Mouse (Mus musculus): ENCODE results near the gene Chchd3. TPM values are rescaled to one million over a fixed set of nuclear protein-coding genes. Genes with fewer than 3 reads are reported as not detected.

Gene Chchd3
- 125 and 156 TPM in 2 replicates for total RNA-seq (2014; fragmentation: Nextera tagmentation)
- 350 and 422 TPM in 2 replicates for total RNA-seq (2017)

DNA sequence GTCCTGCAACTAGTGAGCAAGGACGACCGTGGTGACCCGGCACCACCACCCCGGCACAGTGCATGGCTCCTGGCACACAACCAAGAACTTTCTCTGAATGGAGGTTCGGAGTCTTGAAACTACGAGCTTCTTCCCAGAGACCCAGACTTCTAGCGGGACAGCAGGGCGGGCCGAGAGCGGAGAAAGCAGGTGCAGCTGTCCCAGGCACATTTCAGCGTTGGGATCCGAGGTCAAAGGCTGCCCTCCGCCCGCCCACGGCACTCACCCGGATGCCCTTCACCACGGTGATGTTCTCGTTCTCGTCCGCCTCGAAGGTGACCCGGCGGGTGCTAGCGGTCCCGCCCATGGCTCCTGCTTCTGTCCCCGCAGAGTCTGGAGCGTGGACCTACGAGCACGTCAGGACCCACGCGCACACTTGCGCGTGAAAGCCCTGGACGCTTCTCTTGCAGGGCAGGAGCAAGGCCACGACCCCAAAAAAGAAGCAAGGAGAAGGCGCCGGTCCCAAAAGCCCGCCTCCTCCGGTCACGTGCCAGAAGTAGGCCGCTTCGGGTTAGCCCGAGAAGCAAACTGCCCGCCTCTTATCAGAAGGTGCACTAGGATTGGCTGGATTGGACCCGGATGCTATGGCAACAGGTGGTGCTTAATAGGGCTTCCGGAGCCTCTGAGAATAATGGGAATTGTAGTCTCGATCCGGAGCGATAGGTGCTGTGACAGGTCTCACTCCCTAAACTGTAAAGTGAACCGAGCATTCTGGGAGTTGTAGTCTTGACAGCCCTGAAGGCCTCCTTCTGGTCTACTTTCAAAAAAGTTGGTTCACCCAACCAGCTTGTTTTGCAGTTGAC is at the start of gene Chchd3:
Gene Chchd3 (minus strand): TSS at position 526 of the 842 bp plus-strand sequence.
- ATAC-seq (replicated peaks; ENCODE audit: low FRiP score, low TSS enrichment, poor library complexity, severe bottlenecking) = peak; percentile 97

DNA sequence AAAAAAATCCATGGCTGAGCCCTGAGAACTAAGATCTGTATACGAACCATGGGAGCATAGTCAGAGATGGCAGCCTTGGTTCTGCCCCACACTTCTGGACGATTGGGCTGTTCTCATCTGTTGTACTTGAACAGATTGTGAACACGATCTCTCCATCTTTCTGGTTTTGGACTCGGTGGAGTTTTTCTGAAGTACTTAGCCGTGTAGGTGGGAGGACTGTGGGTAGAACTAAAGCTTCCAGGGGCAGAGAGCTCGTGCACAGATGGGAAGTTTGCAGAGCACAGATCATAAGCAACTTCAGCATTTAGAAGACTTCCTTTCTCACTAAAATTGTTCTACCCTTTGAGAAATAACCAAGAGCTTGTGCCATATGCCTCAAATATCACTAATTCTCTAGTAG is 44.6 kb upstream of the Chchd3 start:
- ATAC-seq (replicated peaks; ENCODE audit: low FRiP score, low TSS enrichment, poor library complexity, severe bottlenecking) = no peak

DNA sequence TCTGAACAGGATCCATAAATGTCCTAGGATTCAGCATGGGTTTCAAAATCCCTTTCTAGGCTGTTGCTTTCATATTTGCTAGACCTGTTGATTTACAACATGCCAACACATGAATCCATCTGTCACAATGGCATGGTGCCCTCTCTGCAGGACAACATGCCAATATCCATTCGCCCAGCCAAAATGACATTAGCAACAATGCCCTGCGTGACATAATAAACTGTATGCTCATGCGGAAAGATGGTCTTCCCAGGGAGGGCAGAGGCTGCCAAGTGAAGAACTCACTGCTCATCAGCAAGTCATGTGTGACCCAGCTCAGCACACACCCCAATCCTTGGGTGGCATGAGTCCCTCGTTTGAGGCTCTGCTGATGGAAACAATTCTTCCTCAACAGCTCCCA is 38.8 kb upstream of the Chchd3 start:
- no peak for ATAC-seq (replicated peaks; ENCODE audit: low FRiP score, low TSS enrichment, poor library complexity, severe bottlenecking)

DNA sequence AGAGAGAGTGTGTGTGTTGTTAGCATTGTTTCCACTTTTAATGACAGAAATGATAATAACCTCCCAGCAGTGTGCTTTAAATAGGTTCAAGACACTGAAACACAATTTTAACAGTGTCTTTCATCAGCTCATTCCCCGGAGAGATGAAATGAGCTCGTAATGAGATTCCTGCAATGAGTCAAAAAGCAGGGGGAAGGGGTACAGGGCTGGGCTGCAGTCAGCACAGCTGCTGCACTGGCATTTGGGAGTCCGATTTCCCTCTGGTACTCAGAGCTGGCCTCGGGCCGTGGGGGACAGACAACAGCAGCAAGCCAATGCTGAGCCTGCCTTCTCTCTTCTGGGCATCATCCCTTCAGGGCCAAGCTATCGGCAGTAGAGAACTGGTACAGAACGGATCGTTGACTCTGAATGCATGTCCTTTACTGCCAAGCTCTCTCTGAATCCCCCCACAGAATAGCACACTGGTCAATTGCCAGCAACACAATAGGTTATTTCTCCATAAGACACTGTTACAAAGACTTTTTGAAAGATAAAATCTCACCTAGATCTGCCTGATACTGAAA is 34.7 kb upstream of the Chchd3 start:
- ATAC-seq (replicated peaks; ENCODE audit: low FRiP score, low TSS enrichment, poor library complexity, severe bottlenecking) = no peak

DNA sequence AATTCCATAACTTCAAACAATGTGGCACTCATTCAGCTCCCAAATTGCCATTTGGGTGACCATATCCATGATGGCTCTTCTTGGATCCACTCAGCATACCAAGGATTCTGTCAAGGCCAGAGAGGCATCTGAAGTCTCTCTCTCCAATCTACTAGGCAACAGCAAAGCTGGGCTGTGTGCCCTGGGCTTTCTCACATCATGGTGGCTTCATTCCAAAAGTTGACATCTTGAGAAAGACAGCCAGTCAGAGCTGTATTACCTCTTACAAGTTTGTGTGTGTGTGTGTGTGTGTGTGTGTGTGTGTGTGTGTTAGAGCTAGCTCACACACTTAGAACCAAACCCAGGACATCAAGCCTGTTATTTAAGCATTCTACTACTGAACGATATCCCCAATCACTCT is 20.1 kb upstream of the Chchd3 start:
- ATAC-seq (replicated peaks; ENCODE audit: low FRiP score, low TSS enrichment, poor library complexity, severe bottlenecking) = no peak

DNA sequence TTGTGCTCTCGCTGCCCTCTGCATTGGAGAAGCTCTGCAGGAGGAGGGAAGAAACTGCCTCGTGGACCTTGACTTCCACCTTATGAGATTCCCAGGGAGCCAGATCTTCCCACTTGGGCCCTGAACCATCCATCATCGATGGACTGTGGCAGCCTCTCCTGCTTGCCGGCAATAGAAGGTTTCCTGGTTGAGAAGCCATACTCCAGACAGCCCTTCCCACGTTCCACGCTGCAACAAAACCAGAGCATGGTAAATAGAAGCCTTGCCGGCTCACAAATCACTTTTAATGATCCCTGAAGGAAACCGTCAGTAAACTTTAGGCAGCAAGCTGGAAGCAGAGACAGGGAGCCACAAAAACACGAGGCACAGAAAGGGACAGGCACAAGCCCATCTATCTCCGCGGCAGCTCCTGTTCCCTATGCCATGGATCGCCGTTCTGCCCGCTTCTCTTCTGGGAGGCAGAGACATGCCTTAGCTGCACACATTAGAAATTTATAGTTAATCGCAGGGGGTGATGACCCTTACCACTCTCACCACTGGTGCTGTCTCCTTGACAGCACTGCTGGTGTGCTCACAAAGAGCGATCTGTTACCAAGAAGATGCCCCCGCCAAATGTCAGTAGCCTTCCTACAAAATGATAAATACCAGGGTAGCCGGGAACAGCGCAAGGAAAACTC is 18.3 kb upstream of the Chchd3 start:
- ATAC-seq (replicated peaks; ENCODE audit: low FRiP score, low TSS enrichment, poor library complexity, severe bottlenecking) = no peak

DNA sequence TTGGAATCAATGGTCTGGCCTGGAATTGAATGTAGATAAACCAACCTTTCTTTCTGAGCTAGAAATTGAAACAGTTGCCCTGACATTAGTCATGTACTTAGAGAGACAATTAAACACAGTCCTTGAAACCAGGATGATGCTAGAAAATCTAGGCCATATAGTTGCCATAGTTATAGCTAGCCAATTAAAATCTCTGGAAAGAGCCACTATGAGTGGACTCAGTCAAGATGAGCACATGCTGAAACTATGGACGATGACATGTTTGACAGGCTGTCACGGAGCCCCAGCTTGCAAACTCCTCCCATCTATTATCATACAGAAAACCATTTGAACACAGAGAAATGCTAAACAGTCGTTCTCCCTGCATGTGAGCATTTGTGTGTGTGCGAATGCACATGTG is 6.4 kb upstream of the Chchd3 start:
- no peak for ATAC-seq (replicated peaks; ENCODE audit: low FRiP score, low TSS enrichment, poor library complexity, severe bottlenecking)

DNA sequence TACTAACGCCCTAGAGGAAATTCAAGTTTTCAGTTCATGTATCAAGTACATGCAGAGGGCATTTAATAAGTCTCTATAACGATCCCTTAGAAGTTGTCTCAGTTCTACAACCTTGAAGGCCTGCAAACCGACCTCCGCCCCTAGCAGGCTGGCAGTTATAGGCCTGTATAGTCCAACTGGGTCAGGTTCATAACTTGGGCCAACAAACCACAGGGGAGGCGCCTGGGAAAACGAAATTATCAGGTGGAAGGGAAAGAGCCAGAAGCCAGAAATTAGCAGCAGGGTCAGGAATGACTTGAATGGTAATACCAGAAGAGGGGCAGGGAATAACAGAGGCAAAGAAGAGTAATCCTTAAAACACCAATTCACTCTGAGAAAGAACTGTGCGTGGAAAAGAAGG is 784 bp downstream of the Chchd3 start:
- no peak for ATAC-seq (replicated peaks; ENCODE audit: low FRiP score, low TSS enrichment, poor library complexity, severe bottlenecking)

DNA sequence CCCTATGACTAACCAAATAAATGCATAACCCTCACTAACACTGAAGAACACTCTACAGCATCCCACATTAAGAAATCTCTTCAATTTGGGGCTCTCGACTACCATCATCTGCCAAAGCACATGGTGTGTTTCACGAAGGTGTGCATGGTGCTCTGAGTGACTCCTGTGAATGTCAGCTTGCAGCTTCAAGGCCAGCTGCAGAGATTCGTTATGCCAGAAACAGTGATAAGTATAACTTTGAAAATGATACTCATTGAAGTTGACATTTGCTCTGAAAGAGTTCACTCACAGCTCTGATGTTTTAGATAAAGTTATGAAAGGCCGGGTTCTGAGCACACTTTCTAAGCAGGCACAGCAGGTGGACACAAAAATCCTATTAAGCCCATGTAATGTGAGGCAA is 3.7 kb downstream of the Chchd3 start:
- ATAC-seq (replicated peaks; ENCODE audit: low FRiP score, low TSS enrichment, poor library complexity, severe bottlenecking) = no peak

DNA sequence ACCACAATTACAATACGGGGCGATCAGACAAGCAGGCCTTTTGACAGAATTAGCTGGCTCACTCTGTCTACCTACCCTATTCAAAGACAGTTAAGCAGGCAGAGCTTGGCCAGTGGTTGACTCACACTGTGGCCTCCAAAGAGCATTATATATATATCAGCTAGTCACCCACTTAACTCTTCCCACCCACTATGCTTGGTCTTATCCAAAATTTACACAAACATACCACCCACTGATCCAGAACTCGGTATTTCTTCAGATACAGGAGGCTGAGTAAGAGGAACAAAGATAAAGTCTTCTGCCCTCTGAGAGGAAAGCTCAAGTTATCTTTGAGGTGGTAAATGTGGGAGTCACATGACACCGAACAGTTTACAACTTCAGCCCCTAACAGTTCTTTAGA is 4.4 kb downstream of the Chchd3 start:
- ATAC-seq (replicated peaks; ENCODE audit: low FRiP score, low TSS enrichment, poor library complexity, severe bottlenecking) = peak; percentile 56

DNA sequence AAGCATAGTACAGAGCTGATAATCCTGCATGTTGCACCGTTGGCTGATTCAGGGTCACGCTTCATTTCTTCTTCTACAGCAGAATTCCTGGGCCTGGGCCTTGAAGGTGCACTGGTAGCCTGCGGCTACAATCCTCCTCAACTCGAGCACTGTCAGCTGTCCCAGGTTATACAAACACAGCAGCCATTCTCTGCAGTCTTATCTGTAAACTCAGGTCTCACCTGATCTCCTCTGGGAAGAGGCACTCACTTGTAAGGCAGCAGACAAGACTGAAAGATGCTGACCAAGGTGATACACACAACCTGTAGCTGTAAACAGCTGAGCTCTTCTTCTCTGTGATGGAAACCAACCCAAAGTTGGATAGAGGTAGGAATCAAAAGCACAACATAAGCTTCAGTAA is 5.1 kb downstream of the Chchd3 start:
- ATAC-seq (replicated peaks; ENCODE audit: low FRiP score, low TSS enrichment, poor library complexity, severe bottlenecking) = no peak

DNA sequence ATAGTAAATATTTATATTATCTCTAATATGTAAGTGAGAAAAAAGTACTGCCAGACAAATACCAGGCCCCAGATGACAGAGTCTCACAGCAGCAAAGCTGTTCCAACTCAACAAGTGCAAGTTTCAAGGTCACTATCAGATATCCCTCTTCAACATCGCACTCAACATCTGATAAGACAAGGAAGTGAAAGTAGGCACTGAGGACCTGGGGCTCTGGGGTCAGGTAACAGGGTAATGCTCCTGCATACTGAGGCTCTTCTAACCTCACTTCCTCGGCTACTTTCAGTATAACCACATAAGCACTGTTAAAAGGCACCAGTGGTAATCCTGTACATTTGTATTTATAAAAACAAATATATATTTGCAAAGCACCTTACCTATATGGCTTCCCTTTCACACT is 8.4 kb downstream of the Chchd3 start:
- ATAC-seq (replicated peaks; ENCODE audit: low FRiP score, low TSS enrichment, poor library complexity, severe bottlenecking) = no peak

DNA sequence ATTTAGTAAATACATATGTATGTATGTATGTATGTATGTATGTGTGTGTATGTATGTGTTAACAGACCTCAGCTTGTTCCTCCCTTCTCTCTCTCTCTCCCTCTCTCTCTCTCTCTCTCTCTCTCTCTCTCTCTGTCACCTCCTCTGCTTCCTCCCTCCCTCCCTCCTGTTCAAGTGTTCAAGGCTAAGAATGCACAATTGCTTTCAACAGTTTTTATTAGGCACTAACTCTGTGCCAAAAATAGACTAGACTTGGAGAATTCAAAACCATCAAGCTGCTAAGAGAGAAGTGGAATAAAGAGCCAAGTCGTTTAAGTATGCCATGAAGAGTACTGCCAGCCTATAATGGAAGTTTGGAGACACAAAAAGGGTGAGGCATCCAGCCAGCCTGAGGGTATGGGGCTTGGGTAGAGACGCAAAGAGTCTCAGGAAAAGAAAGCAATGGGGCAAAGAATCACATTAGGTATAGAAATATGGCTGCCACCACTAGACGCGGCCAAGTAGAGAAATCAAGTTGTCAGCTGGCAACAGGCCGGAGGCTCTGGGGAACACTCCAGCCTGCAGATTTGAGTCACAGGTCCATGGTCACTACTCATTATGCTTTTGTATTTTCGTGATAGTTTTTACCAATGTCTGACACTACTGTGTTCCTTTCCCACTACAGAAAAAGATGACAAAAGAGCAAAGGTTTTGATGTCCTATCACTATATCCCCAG is 10.2 kb downstream of the Chchd3 start:
- ATAC-seq (replicated peaks; ENCODE audit: low FRiP score, low TSS enrichment, poor library complexity, severe bottlenecking) = no peak

DNA sequence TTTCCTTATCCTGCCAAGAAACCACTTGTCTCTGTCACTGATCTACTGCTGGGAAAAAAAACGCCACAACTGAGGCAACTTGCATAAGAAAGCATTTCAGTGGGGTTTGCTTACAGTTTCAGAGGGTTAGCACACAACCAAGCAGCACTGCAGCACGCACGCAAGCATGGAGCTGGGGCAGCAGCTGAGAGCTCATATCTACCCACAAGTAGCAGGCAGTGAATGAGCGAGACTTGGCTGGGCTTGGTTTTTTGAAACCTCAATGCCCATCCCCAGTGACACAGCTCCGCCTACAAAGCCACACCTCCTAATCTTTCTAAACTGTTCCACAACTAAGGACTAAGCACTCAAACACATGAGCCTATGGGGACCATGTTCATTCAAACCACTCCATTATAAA is 16.6 kb downstream of the Chchd3 start:
- ATAC-seq (replicated peaks; ENCODE audit: low FRiP score, low TSS enrichment, poor library complexity, severe bottlenecking) = peak; percentile 65

DNA sequence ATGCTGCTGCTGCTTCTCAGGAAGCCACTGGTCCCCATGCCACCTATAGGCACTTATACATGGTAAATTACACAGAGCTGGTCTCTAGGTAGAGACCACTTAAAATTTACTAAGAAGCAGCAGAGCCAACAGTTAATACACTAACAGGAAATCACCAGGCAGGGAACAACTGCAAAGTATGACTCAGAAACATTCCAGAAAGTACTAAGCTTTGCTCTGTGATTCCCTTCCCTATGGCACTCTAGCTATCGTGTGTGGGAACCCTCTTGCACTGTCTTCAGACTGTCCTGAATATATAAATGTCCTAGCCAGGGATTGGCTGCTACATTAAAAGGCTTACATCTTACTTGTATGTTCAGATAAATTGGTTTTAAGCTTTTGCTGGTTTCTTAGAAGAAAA is 17.2 kb downstream of the Chchd3 start:
- no peak for ATAC-seq (replicated peaks; ENCODE audit: low FRiP score, low TSS enrichment, poor library complexity, severe bottlenecking)

DNA sequence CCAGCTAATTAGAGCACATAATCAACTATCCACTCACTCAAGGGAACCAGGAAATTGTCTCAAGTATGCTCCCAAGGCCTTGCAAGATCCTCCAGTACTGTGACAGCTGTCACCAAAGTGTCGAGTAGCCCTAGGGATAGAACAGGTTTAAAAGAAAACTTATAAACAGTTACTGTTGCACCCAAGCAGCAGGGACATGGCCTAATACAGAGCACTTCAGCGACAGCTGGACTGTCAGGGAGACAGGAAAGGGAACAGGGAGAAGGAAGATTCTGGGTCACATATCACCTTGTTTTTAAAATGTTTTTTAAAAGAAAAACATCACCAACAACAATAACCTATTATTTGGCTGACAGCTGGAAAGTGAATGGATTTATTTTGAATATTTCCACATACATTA is 18.1 kb downstream of the Chchd3 start:
- no peak for ATAC-seq (replicated peaks; ENCODE audit: low FRiP score, low TSS enrichment, poor library complexity, severe bottlenecking)

DNA sequence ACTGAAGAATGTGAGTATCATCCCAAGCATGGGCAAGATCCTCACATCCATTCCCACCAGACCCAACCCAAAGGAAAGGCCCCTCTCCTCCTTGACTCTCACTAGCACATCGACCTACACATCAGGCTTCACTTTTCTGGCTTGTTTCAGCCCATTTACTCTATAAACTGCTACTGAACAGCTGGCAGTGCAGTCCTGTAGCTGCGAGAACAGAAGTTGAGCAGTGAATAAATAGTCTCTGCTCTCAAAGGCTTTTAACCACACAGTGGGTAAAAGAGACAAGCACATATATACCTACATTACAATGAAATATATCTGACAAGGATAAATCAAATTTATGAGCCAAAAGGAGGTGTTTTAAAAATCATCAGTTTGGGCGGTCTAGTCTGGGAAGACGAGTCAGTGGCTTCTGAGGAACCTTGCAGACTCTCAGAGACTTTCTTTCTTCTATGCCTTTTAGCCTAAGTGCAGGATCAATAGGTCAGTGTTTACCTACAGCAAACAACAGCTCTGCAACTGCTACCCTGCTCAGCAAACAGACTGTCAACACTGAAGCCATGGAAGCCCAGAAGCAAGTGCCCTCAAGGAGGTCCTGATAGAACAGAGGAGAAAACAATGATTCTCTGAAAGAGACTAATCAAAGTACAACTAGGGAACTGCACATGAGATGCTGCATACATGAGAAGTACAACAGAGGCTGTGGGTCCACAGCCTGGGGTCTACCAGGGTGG is 19.5 kb downstream of the Chchd3 start:
- ATAC-seq (replicated peaks; ENCODE audit: low FRiP score, low TSS enrichment, poor library complexity, severe bottlenecking) = no peak

DNA sequence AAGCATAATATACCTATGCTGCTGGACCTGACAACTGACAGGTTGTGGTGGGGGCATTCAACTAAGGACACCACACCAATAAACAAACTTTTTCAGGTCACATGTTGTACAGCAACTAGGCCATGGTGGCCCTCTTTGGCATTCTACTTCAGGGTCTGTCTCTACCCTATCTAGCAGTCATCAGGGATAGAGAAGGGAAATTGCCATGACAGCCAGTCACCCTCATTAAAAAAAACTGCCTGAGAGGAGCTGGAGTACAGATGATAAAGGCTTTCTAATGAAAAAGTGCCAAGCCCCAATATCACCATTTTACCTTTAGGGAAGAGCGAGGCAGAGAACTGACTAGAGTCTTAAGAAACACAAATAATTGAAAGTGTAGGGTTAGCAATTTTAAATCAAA is 27.5 kb downstream of the Chchd3 start:
- ATAC-seq (replicated peaks; ENCODE audit: low FRiP score, low TSS enrichment, poor library complexity, severe bottlenecking) = peak; percentile 44

DNA sequence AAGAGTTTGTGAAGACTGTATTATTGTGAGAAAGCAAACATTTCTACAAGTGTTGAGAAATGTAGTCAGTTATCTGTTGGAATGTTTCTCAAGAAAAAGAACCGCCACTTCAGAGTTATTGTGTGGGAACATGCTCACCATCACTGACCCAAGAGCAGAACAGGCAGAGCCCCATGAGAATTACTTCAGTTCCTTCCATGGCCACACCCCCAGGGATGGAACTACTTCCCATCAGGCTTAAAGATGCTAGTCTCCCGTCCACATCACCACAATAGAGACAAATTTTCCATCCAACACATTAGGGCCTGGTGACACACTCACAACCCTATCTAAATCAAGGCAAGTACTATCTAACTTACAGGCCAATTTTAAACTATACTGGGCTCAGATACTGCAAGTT is 28.4 kb downstream of the Chchd3 start:
- no peak for ATAC-seq (replicated peaks; ENCODE audit: low FRiP score, low TSS enrichment, poor library complexity, severe bottlenecking)

Data from megakaryocyte-erythroid progenitor cell, adult 5-6 weeks (primary cell).